Comparison of ENCODE assay signal across 7 mouse cellular contexts in genomic region chr7:111028281-111029045, GRCm38 (mm10). TPM values are rescaled to one million over a fixed set of nuclear protein-coding genes. Genes with fewer than 3 reads are reported as not detected.
A peak's percentile ranks its signal among the peaks of the same experiment; 100 is the strongest.
DNase-seq lines count a peak whose midpoint lies in the region; ATAC-seq lines count a peak whose summit lies in the region.

Ctr9 (plus strand) TSS chr7:111028951.

- H3K4me2 ChIP-seq in midbrain, embryonic 13.5 days (replicated peaks): peak within 1 kb of the TSS; percentile 86

- peak; percentile 97 for DNase-seq in adrenal gland, postnatal 10 days
- peak; percentile 94 for DNase-seq in embryonic facial prominence, embryonic 10.5 days (ENCODE audit: low spot score)
- peak; percentile 93 for DNase-seq in kidney, adult 11 months
- DNase-seq in limb, embryonic 10.5 days (ENCODE audit: low spot score): peak; percentile 95
- DNase-seq in spleen, adult 12 weeks (ENCODE audit: low spot score): peak; percentile 96

- peaks cover 25% of the 10 kb centered on the region for H3K4me1 ChIP-seq in embryonic facial prominence, embryonic 10.5 days
- peaks cover 6% of the 10 kb centered on the region; the same call in 1 of the 2 replicates for H3K4me1 ChIP-seq in limb, embryonic 10.5 days
- H3K4me1 ChIP-seq in midbrain, embryonic 13.5 days (replicated peaks): peaks cover 19% of the 10 kb centered on the region

- peak within 1 kb of the TSS; percentile 85 for H3K9ac ChIP-seq in midbrain, embryonic 13.5 days (replicated peaks)

- no peaks in the 10 kb centered on the region for H3K27me3 ChIP-seq in embryonic facial prominence, embryonic 10.5 days (replicated peaks; ENCODE audit: low read depth, poor library complexity, severe bottlenecking)
- no peaks in the 10 kb centered on the region for H3K27me3 ChIP-seq in limb, embryonic 10.5 days (ENCODE audit: low read depth, poor library complexity, severe bottlenecking)
- H3K27me3 ChIP-seq in midbrain, embryonic 13.5 days: no peaks in the 10 kb centered on the region

- peak; percentile 91 for ATAC-seq in granulocyte monocyte progenitor cell, adult 5-6 weeks (replicated peaks; ENCODE audit: poor library complexity, severe bottlenecking)
- ATAC-seq in midbrain, embryonic 13.5 days: peak; percentile 97

- peak within 1 kb of the TSS; percentile 82 for H3K4me3 ChIP-seq in embryonic facial prominence, embryonic 10.5 days
- peak within 1 kb of the TSS; percentile 82 for H3K4me3 ChIP-seq in limb, embryonic 10.5 days
- peak within 1 kb of the TSS; percentile 96 for H3K4me3 ChIP-seq in midbrain, embryonic 13.5 days (replicated peaks)

- H3K9me3 ChIP-seq in embryonic facial prominence, embryonic 10.5 days: no peaks in the 10 kb centered on the region
- H3K9me3 ChIP-seq in limb, embryonic 10.5 days (replicated peaks): no peaks in the 10 kb centered on the region
- H3K9me3 ChIP-seq in midbrain, embryonic 13.5 days: no peaks in the 10 kb centered on the region

- peaks cover 35% of the 10 kb centered on the region for H3K36me3 ChIP-seq in embryonic facial prominence, embryonic 10.5 days (replicated peaks)
- H3K36me3 ChIP-seq in limb, embryonic 10.5 days: peaks cover 33% of the 10 kb centered on the region
- peaks cover 13% of the 10 kb centered on the region for H3K36me3 ChIP-seq in midbrain, embryonic 13.5 days

- peak within 1 kb of the TSS; percentile 94 for H3K27ac ChIP-seq in embryonic facial prominence, embryonic 10.5 days (replicated peaks)
- H3K27ac ChIP-seq in limb, embryonic 10.5 days: peak within 1 kb of the TSS; percentile 92
- peak within 1 kb of the TSS; percentile 91 for H3K27ac ChIP-seq in midbrain, embryonic 13.5 days

- 8% methylated on average over 45 of the region's 45 CpGs for WGBS in embryonic facial prominence, embryonic 10.5 days
- 8% methylated on average over 45 of the region's 45 CpGs for WGBS in limb, embryonic 10.5 days
- WGBS in midbrain, embryonic 13.5 days: 7% methylated on average over 45 of the region's 45 CpGs

RNA-seq across cellular contexts. Expression of gene Ctr9, which starts in this region (rescaled TPM):
- total RNA-seq in adrenal gland, postnatal 10 days (2021): 10 to 100 TPM; 42.2 to 46.0 TPM
- polyA plus RNA-seq in embryonic facial prominence, embryonic 10.5 days (2016; fragmentation: Nextera tagmentation; extraction: Ambion mirVana): 86.4 and 87.5 TPM in 2 replicates
- 56.3 and 61.6 TPM in 2 replicates for total RNA-seq in granulocyte monocyte progenitor cell, adult 5-6 weeks (2014; fragmentation: Nextera tagmentation)
- total RNA-seq in granulocyte monocyte progenitor cell, adult 5-6 weeks (2017): 67.6 and 78.4 TPM in 2 replicates
- 64.1 and 80.1 TPM in 2 replicates for polyA plus RNA-seq in limb, embryonic 10.5 days (2016; fragmentation: Nextera tagmentation; extraction: Ambion mirVana)
- 99.7 and 102 TPM in 2 replicates for polyA plus RNA-seq in midbrain, embryonic 13.5 days (2015; fragmentation: Nextera tagmentation; extraction: Ambion mirVana)

Comparison
In these comparisons a context has a peak if more than half of its experiments do, and no peak if none do; other contexts are left out.
1. Peak in every context shown above with its lines: DNase-seq, ATAC-seq, H3K4me3 ChIP-seq and H3K27ac ChIP-seq.